Mouse (Mus musculus) testis, adult 2 months (tissue): ENCODE measurements around the gene Apopt1.

Source experiments
- CTCF ChIP-seq: fragments of 200-500 bp; IDR thresholded peaks from 2 replicates; pipeline ENCODE4 v1.5.1; 2012; ENCODE audit warnings: low read depth, mild to moderate bottlenecking, inconsistent platforms, low read length, moderate library complexity; ENCODE audit not compliant: control insufficient read depth, insufficient read depth, insufficient replicate concordance
- POLR2A ChIP-seq: fragments of 200-500 bp; IDR thresholded peaks from 2 replicates; pipeline ENCODE4 v1.6.1; 2012; ENCODE audit warnings: low read depth, mild to moderate bottlenecking, inconsistent platforms, low read length, moderate library complexity; ENCODE audit not compliant: control insufficient read depth

DNA sequence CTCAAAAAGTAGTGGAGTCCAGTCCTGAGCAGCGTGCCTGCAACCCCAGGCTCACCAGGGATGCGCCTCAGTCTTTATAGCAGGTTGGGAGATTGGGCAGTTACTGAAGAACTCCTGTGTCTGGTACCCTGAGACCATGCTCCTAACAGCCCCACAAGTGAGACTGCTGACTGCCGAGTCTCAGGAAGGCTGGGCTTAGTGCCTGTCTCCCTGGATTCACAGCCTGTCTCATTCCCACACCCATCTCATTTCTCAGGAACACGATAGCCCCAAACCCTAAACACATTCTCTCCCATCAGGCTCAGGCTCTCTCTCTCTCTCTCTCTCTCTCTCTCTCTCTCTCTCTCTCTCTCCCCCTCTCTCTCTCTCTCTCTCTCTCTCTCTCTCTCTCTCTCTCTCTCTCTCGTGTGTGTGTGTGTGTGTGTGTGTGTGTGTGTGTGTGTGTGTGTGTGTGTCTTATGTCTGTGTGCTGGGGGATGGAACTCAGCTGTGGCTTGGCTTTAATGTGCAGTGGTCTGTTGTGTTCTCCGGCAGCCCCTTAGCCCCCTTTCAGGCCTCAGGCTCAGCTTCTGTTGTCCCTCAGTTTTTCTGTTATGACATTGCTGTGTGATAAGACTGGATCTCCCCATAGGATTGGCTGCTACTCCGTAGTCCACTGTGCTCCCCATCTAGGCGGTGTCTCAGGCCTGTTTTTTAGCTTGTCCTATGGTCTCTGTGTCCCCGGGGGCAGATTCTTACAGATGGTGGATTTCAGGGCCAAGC is 56.9 kb downstream of the Apopt1 start:
- TF ChIP-seq CTCF, result no peak
- TF ChIP-seq POLR2A, result no peak
